Mouse (Mus musculus) 416B (cell line): ENCODE measurements around the gene Olfr961.

Experiments
- DNase-seq: peaks from one replicate; pipeline ENCODE4 v3.0.0; 2011; ENCODE audit warnings: low read depth

Gene Olfr961

DNA sequence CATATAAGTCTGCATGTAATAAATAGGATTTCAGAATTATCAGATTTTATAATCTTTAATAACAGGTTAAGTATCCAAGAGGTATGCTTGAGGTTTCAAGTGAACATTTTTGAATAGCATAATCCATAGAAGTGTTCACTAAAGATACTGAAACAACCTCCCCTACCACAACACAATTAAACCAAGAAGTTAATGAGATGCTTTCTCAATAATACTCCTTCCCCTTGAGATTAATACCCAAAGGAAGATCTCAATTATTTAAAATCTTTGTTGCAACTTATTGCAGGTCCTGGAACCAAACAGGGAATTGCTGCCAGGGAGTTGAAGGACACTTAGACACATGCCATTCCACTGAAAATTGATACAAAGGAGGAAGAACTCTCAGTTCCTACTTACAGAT lies at the start of gene Olfr961:
Gene Olfr961, plus strand, starts transcription at position 301 of the 400 bp plus-strand sequence.
- no peak for DNase-seq

DNA sequence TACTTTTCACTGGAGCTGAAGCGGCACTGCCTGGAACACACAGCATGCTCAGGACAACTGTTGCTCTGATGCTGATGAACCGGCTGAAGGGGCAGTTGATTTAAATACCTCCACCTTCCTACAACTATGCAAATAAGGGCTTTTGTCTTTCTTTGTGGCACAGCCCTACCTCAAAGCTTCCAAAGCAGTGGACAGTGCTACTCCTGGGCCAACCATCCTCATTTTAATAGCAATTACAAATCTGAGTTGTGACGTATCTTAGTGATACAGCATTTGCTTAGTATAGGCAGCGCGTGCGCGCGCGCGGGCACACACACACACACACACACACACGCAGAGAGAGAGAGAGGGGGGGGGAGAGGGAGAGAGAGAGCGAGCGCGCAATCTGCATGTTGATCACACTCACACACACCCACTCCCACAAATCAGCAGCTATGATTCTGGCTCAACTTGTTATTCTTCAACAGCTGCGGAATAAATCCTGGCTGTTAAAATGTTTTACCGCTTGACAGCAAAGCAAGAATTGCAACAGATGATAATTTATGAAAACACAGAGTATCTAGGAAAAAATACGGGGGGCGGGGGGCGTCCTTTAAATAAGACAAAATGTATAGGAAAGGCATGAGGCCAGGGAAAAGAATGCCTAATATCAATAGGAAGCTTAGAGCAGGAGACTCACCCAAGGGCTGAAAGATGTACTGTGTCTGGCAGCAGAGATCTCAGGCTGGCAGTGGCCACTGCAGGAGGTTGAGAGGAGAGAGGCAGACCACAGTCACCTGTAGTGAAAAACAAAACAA lies 42.2 kb upstream of the Olfr961 start:
- no peak for DNase-seq

DNA sequence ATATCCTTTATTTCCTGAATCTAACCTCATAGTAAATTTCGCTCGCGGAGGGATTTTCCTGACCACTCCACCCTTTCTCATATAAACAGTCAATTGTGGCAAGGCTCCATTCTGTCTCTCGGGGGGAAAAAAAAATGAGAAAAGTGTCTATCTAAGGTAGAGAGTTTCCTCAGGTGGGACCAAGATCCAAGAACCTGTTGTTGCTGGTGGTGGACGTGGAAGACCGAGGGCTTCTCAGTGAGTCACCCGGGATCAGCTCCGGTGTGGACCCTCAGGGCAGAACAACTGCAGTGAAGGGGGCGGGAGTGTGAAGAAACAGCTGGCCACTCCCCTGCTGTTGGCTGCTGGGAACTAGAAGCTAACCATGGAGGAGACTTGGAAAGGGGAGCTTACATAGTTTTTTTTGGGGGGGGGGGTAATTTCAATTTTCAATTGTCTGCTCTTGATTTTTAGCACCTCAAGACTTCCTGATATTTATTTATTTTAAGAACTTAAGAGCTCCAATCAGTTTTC lies 41.5 kb upstream of the Olfr961 start:
- DNase-seq, result no peak

DNA sequence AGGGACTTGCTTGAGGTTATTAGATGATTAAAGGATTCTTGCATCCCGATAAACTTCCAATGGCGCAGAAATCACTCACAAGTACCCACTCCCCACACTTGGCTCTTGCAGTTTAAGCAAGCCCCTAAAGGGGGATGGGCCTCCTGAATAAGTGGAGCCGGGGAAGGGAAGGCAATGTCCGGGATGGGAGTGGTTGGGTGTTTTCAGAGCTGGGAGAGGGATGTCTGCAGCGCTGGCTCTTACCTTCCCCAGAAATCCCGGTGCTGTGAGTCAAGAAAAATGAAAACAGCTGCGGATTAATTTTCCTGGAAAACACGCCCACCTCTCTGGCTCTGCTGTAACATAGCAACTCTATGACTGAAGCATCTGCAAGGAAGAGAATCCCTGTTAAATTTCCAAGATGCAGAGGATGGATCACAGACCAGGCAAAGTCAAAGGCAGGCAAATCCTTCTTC lies 40.9 kb upstream of the Olfr961 start, which contains the start of gene AW551984:
Gene AW551984, minus strand, starts transcription at position 405 of the 455 bp plus-strand sequence.
- DNase-seq, result no peak

DNA sequence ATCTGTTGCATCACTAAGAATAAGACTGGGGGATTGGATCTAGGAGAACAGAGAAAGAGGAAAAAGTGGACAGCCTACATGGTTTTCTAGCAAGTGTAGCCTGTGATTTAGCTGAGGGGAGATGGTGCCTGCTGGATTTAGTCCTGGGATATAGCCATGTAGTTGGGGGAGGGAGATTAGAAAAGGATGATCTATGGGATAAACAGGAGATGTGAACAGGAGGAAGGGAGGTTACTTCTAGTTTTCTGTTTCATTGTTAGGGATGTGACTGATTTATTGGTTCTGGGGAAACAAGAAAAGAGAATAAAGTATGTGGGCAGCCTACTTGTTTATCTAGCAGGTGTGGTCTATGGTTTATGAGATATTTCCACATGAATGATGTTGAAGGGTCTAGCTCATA lies 36.4 kb upstream of the Olfr961 start:
- no peak for DNase-seq

DNA sequence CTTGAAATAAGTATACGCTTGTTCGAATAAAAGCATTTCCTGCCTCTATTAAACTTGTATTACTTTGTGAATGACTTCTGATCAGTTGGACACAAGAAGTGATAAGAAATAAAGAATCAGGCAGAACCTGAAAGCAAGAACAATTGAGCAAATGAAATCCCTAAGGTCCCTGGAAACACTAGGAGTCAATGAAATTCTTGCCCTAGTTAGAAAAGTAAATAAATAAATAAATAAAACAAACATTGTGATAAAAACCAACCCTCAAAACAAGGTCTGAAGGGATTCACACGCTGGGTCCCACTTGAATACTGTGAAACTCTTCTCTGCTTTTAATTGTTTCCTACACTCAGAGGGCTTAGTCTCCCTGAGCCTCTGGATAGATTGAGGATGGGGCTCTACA lies 34.5 kb upstream of the Olfr961 start, which contains the start of gene Olfr148:
Gene Olfr148, plus strand, starts transcription at position 301 of the 400 bp plus-strand sequence.
- DNase-seq, result no peak

DNA sequence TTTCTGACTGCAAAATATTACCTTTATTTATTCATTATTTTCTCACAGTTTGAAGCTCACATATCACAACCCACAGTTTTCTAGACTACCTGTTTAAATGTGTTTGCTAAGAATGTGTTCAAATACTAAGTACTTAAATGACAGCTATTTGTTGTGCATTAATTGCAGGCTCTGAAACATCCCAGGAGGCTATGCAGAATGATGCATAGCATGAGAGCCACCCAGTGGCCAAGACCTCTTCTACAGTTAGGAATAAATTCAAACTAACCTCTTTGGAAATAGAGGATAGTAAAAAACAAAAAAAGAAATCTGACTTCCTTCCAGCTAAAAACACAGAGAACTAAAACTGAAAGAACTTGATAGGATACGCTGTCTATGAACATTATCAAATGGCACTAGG lies 32.9 kb upstream of the Olfr961 start:
- peak; percentile 10 for DNase-seq

DNA sequence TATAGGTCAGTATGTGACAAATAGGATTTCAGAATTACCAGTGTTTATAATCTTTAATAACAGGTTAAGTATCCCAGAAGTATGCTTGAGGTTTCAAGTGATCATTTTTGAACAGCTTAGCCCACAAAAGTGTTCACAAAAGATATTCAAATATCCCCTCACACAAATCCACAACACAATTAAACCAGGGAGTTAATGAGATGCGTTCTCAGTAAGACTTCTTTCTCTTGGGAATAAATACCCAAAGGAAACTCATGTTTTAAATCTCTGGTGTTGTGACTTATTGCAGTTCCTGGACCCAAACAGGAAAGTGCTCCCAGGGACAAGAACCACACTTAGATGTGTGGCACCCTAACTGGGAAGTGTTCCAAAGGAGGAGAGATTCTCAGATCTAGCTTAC lies 23.8 kb upstream of the Olfr961 start, which contains the start of gene Olfr960:
Gene Olfr960, plus strand, starts transcription at position 301 of the 400 bp plus-strand sequence.
- no peak for DNase-seq

DNA sequence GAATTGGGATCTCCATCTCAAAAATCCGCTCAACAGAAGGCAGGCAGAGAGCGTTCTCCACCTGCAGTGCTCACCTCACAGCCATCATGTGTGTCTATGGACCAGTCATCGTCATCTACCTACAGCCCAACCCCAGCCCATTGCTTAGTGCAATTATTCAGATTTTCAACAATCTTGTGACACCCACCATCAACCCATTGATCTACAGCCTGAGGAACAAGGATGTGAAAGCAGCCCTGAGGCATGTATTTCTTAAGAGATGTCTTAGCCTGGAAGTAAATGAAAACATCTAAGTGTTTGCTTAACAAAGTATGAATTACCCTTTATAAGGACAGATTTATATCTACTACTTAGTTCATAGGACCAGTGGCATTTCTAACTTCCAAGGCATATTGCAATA lies 21.1 kb upstream of the Olfr961 start:
- no peak for DNase-seq

DNA sequence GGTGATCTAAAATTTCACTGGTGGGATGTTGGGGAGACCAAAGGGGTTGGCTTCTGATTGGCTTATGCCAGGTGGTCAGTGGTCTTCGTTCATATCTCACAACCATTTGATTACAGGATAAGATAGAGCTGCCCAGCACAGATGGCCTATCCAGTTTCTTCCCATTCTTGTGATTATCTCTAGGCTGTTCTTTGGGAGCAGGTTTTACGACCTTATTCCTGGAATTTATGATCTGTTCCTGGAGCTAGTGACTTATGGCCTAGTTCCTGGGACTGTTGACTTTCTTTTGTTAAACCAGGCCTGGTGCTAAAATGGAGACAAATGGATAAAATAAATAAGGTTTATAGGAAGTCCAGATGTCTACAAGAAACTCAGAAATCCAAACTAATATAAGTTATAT lies 20.2 kb upstream of the Olfr961 start:
- DNase-seq, result no peak

DNA sequence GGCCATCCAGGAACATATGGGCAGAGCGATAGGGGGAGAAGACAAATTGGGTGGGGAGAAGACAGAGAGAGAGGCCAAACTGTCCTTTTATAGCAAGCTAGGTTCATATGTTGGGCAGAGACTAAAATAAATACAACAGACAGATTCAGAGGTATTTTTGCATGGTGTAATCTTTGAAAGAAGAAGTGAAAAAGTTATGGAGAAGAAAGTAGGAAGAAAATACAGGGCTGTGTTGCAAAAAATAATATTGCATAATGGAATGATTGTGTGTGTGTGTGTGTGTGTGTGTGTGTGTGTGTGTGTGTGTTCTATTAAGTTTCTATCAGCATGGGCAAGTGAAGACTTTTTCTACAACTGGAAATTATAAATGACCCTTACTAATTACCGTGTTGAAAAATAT lies 15.8 kb upstream of the Olfr961 start:
- DNase-seq, result no peak

DNA sequence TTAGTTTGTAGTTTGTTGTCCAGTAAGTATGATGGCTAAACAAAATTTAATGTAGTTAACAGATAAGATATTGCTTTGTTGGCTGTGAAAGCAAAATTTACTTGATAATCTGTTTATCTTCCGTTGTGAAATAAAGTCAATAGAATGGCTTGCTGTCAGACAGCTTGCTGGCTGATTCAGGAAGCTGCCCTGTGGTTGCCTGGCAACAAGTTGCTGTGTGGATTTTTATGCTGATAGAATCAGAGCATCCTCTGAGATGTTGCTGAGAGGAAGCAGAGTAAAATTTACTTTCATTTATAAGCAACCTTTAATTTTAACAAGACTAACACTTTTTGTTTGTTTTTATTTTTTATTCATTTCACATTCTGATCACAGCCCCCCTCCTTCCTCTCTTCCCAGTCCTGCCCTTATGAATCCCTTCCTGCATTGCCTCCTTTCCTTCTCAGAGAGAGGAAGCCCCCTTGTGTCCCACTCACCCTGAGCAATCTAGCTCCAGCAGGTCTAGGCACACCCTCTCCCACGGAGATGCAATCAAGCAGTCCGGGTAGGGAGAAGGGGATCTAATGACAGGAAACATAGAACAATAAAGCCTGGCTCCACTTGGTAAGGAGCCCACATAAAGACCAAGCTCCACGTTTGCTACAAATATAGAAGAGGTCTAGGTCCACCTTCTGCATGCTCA lies 10.8 kb upstream of the Olfr961 start:
- DNase-seq, result peak; percentile 3

DNA sequence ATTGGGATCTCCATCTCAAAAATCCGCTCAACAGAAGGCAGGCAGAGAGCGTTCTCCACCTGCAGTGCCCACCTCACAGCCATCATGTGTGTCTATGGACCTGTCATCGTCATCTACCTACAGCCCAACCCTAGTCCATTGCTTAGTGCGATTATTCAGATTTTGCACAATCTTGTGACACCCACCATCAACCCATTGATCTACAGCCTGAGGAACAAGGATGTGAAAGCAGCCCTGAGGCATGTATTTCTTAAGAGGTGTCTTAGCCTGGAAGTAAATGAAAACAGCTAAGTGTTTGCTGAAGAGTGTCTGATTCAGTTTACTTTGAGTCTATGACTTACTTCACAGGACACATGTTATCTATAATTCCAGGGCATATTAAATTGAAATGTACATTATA lies 2.5 kb downstream of the Olfr961 start:
- no peak for DNase-seq

DNA sequence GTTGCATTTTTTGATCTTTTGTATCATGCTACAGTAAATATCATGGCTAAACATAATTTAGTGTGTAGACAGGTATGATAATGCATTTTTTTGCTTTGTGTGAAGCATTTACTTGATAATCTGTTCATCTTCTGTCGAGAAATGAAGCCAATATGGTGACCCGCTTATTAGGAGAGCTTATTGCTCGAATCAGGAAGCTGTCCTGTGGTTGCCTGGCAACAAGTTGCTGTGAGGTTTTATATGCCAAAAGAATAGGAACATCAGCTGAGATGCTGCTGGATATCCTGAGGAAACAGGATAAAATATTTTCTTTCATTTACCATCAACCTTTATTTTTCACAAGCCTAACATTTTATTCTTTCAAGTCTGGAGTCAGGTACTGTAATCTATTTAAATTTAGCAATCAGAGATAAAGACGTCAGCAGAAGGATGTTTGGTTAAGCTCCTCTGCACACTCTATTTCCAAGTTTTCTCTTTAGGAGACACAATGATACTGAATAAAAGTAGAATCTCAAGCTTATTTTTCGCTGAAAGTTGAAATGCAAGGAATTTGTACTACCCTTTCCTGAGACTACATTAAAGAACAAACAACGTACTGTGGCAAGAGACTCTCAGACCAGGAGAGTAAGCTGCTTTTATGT lies 10.0 kb downstream of the Olfr961 start:
- no peak for DNase-seq

DNA sequence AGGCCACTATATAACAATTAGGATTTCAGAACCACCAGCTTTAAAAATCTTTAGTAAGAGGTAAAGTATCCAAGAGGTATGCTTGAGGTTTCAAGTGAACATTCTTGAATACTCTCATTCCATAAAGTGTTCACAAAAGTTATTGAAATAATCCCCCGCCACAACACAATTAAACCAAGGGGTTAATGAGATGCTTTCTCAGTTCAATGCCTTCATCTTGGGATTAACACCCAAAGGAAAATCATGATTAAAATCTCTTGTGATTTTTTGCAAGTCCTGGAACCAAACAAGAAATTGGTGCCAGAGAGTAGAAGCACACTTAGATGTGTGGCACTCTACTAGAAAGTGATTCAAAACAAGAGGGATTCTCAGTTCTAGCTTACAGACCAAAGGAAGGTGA lies 22.0 kb downstream of the Olfr961 start, which contains the start of gene Olfr963:
Gene Olfr963, plus strand, starts transcription at position 301 of the 400 bp plus-strand sequence.
- DNase-seq, result no peak

DNA sequence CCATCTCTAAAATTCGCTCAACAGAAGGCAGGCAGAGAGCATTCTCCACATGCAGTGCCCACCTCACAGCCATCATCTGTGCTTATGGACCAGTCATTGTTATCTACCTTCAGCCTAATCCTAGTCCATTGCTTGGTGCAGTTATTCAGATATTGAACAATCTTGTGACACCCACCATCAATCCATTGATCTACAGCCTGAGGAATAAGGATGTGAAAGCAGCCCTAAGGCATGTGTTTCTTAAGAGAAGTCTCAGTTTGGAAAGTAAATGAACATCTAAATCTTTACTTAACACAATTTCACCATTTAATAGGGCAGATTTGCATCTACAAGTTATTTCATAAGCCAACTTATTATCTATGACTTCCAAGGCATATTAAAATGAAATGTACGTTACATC lies 24.8 kb downstream of the Olfr961 start:
- DNase-seq, result no peak

DNA sequence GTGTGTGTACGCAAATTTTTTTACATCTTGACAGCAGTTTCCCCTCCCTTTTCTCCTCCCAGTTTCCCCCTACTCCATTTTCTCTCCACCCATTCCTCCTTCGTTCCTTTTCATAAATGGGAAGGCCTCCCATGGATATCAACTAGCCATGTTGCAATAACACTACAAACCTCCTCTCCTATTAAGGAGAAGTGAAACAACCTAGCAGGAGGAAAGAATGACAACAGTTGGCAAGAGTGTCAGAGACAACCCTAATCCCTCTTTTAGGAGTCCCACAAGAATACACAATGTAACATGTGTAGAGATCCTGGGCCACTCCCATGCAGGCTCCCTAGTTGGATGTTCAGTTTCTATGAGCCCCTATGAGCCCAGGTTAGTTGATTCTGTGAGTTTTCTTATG lies 29.9 kb downstream of the Olfr961 start:
- DNase-seq, result no peak

DNA sequence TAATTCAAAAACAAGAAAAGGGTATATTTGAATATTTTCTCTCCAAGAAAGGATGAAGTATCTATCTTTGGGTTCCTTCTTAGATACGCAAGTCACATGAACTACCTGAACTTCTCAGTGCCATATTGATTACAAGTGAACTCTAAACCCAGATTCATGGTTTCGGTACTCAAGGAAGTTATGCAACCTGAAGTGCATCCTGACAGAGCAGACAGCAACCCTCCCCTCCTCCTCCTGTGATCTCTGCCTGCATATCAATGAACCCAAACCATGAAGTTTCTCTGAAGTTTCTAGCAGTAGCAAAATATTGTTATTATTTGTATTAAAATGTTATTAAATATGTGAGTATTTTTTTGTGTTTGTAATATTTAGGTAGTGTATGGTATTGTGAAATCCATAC lies 33.7 kb downstream of the Olfr961 start:
- no peak for DNase-seq

DNA sequence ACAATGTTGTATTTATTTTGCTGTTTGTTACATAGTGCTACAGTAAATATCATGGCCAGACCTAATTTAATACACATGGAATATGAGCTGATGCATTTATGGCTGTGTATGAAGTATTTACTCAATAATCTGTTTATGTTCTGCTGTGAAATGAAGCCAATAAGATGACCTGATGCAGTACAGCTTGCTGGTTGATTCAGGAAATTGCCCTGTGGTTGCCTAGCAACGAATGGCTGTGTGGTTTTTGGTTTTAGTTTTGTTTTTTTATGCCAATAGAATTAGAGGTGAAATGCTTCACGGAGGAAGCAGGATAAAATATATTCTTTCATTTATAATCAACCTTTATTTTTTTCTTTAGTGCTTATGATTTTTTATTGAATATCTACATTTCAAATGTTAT lies 34.4 kb downstream of the Olfr961 start:
- peak; percentile 24 for DNase-seq
